Mouse (Mus musculus): ENCODE results near the gene Mttp. TPM values are rescaled to one million over a fixed set of nuclear protein-coding genes. Genes with fewer than 3 reads are reported as not detected.

Mttp gene
- 3.9 and 4.3 TPM in 2 replicates for total RNA-seq (2017)

DNA sequence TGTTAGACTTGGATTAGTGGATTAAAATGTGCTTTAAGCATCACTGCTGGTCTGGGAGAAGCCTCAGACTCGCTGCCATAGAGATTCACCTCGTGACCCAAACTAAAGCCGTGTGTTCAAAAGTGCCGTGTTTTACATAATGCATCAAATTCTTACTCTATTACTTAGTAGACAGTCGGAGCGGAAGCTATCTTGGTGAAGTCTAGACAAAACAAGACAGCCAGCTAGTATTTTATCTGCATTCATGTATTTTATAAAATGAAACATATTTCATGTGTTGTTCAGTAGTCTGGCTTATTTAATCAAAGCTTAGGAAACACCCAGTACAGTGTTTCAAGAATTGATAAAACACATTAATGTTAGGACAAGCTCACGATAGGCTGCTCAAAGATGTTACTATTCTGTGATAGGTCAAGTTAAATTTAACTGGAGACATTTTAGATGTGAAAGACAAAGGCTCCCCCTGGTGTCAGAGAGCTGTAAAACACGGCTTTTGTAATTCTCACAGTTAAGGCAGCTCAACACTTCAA lies at the start of gene Mttp:
Gene Mttp, minus strand, starts transcription at position 327 of the 530 bp plus-strand sequence.
- ATAC-seq (replicated peaks in 1 of 2; ENCODE audit: insufficient read depth in 1 of 2, low FRiP score in 2 of 2, low TSS enrichment in 1 of 2, low read depth in 1 of 2, poor library complexity in 2 of 2, severe bottlenecking in 2 of 2), result peak; percentile 53 to 63

GRCm38 (mm10) chr3:138193683-138194302 lies 49.0 kb upstream of the Mttp start, which contains the start of gene 4930579F01Rik:
Gene 4930579F01Rik (minus strand): TSS chr3:138193825.
- ATAC-seq (replicated peaks in 1 of 2; ENCODE audit: insufficient read depth in 1 of 2, low FRiP score in 2 of 2, low TSS enrichment in 1 of 2, low read depth in 1 of 2, poor library complexity in 2 of 2, severe bottlenecking in 2 of 2), result no peak

DNA sequence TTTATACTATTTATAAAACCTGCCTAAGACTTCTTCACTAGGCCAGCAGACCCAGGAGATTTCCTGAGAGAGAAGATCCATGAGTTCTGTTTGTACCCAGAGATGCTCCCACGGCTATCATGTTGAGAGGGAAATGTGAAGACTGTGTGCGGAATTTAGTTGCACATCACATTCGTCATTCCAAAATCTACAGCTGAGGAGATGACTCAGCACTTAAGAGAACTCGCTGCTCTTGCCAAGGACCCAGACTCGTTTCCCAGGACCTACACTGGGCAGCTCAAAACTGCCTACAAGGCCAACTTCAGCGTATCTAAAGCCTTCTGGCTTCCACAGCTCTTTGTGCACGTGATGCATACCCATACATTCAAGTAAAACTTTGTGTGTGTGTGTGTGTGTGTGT lies 47.5 kb upstream of the Mttp start:
- ATAC-seq (replicated peaks in 1 of 2; ENCODE audit: insufficient read depth in 1 of 2, low FRiP score in 2 of 2, low TSS enrichment in 1 of 2, low read depth in 1 of 2, poor library complexity in 2 of 2, severe bottlenecking in 2 of 2), result no peak

- ATAC-seq (replicated peaks in 1 of 2; ENCODE audit: insufficient read depth in 1 of 2, low FRiP score in 2 of 2, low TSS enrichment in 1 of 2, low read depth in 1 of 2, poor library complexity in 2 of 2, severe bottlenecking in 2 of 2), result no peak
Measured at GRCm38 (mm10) chr3:138185995-138186930, 41.5 kb upstream of the Mttp start.

- ATAC-seq (replicated peaks in 1 of 2; ENCODE audit: insufficient read depth in 1 of 2, low FRiP score in 2 of 2, low TSS enrichment in 1 of 2, low read depth in 1 of 2, poor library complexity in 2 of 2, severe bottlenecking in 2 of 2), result no peak
Measured at GRCm38 (mm10) chr3:138185290-138185689, 40.5 kb upstream of the Mttp start.

- no peak for ATAC-seq (replicated peaks in 1 of 2; ENCODE audit: insufficient read depth in 1 of 2, low FRiP score in 2 of 2, low TSS enrichment in 1 of 2, low read depth in 1 of 2, poor library complexity in 2 of 2, severe bottlenecking in 2 of 2)
Measured at GRCm38 (mm10) chr3:138183371-138183770, 38.6 kb upstream of the Mttp start.

DNA sequence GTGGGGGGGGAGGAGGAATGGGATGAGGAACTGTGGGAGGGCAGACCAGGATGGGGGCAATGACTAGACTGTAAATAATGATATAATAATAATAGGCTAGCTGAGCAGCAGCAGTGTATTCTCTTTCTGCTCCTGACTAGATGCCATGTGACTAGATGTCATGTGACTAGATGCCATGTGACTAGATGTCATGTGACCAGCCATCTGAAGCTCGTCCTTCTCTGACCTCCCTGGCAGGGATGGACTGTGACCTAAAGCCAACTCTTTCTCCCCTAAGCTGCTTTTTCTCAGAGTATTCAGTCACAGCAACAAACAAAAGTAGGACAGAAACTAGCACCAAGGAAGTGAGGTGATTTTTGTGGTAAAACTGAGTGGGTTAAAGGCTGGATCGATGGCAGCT lies 37.3 kb upstream of the Mttp start:
- ATAC-seq (replicated peaks in 1 of 2; ENCODE audit: insufficient read depth in 1 of 2, low FRiP score in 2 of 2, low TSS enrichment in 1 of 2, low read depth in 1 of 2, poor library complexity in 2 of 2, severe bottlenecking in 2 of 2), result no peak

DNA sequence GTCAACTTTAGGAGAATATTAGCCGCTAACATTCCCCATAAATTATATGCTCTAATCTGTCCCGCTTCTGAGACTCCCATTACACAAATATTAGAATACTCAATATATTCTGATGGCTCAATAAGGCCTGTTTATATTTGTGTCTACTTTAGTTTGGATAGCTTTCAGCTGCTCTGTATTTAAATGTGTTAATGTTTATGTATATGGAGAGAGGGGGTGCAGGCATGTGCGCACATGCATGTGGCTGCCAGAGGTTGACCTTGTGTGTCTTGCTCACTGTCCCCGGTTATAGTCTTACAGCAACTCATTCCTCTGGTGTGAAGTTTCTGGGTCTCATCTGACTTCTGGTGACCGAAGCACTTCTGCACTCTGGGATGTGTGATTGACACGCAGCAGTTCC lies 30.8 kb upstream of the Mttp start:
- no peak for ATAC-seq (replicated peaks in 1 of 2; ENCODE audit: insufficient read depth in 1 of 2, low FRiP score in 2 of 2, low TSS enrichment in 1 of 2, low read depth in 1 of 2, poor library complexity in 2 of 2, severe bottlenecking in 2 of 2)

DNA sequence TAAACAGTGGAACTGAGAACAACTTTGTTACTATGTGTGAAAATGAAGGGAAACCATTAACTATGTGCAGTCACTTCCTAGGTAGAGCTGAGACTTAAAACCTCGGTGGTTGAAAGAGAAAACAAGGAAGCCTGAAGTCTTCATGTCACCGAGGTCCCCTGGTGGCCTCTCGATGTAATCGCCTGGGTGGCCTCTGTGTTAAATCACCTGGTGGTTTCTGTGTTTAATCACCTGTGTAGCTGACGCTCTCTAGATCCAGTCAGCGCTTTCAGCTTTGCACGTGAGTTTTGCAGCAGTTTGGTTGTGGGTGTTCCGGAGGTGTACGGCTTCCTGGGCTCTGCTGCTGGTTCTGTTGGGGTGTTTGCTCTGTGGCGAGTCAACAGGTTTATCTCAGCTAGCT lies 28.5 kb upstream of the Mttp start:
- no peak for ATAC-seq (replicated peaks in 1 of 2; ENCODE audit: insufficient read depth in 1 of 2, low FRiP score in 2 of 2, low TSS enrichment in 1 of 2, low read depth in 1 of 2, poor library complexity in 2 of 2, severe bottlenecking in 2 of 2)

GRCm38 (mm10) chr3:138162553-138163183 lies 17.9 kb upstream of the Mttp start:
- 0 out of 4 replicates have a peak, but pooled peaks of 1 of the 2 experiments have one; percentile 17 for ATAC-seq (replicated peaks in 1 of 2; ENCODE audit: insufficient read depth in 1 of 2, low FRiP score in 2 of 2, low TSS enrichment in 1 of 2, low read depth in 1 of 2, poor library complexity in 2 of 2, severe bottlenecking in 2 of 2)

GRCm38 (mm10) chr3:138161623-138162022 lies 16.9 kb upstream of the Mttp start:
- ATAC-seq (replicated peaks in 1 of 2; ENCODE audit: insufficient read depth in 1 of 2, low FRiP score in 2 of 2, low TSS enrichment in 1 of 2, low read depth in 1 of 2, poor library complexity in 2 of 2, severe bottlenecking in 2 of 2), result no peak

- ATAC-seq (replicated peaks in 1 of 2; ENCODE audit: insufficient read depth in 1 of 2, low FRiP score in 2 of 2, low TSS enrichment in 1 of 2, low read depth in 1 of 2, poor library complexity in 2 of 2, severe bottlenecking in 2 of 2), result no peak
Measured at GRCm38 (mm10) chr3:138156651-138157050, 11.9 kb upstream of the Mttp start.

DNA sequence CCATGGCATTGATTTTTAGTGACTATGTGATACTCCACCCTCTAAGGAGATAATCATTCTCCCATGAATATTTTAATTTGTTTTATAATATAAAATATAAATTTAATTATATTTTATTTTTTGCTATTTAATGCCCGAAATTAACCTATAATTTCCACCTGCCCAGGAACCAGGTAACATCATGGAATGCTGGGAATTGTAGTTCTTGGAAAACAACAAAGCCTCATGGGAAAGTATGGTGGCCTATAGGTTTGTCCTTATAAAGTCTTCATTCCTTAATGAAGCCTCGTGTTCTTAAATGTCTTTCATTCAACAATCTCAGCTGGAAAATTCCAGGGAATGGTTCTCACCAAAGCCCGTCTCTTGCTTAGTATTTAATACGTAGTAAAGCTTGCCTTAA lies 10.3 kb upstream of the Mttp start:
- no peak for ATAC-seq (replicated peaks in 1 of 2; ENCODE audit: insufficient read depth in 1 of 2, low FRiP score in 2 of 2, low TSS enrichment in 1 of 2, low read depth in 1 of 2, poor library complexity in 2 of 2, severe bottlenecking in 2 of 2)

GRCm38 (mm10) chr3:138148811-138149210 lies 4.0 kb upstream of the Mttp start:
- no peak for ATAC-seq (replicated peaks in 1 of 2; ENCODE audit: insufficient read depth in 1 of 2, low FRiP score in 2 of 2, low TSS enrichment in 1 of 2, low read depth in 1 of 2, poor library complexity in 2 of 2, severe bottlenecking in 2 of 2)

DNA sequence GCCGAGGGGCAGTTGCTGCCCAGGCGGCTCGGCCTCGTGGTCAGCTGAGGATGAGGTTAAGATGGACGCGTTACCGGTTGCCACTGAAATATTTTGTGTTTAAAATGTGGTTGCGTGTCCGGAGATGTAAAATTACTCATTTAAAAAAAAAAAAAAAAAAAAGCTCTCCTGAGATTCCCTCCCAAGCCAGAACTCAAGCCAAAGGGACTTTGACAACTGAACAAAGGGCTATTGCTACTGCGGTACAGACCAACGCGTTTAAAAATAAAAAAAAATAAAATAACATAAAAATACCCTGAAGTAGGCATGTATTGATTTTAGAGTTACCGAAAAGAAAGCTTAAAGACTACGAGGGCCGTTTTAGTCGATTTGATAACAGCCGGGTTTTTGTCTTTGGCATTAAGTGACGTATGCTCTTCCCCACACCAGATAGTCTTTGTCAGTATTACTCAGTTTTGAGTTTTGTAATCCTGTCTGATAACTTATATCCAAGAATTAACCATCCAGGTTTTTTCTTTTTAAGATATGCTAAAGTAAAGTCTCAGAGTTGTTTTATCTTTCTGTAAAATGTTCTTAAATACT lies 617 bp downstream of the Mttp start:
- no peak for ATAC-seq (replicated peaks in 1 of 2; ENCODE audit: insufficient read depth in 1 of 2, low FRiP score in 2 of 2, low TSS enrichment in 1 of 2, low read depth in 1 of 2, poor library complexity in 2 of 2, severe bottlenecking in 2 of 2)

GRCm38 (mm10) chr3:138143315-138144059 lies 1.3 kb downstream of the Mttp start, which contains the start of gene Trmt10a:
Gene Trmt10a (plus strand): TSS chr3:138143448.
- peak; percentile 88 to 91 for ATAC-seq (replicated peaks in 1 of 2; ENCODE audit: insufficient read depth in 1 of 2, low FRiP score in 2 of 2, low TSS enrichment in 1 of 2, low read depth in 1 of 2, poor library complexity in 2 of 2, severe bottlenecking in 2 of 2)

Measured in hematopoietic stem cell, adult 5-6 weeks (primary cell).